ENCODE assay signal across 31 mouse cellular contexts in the genomic region with DNA sequence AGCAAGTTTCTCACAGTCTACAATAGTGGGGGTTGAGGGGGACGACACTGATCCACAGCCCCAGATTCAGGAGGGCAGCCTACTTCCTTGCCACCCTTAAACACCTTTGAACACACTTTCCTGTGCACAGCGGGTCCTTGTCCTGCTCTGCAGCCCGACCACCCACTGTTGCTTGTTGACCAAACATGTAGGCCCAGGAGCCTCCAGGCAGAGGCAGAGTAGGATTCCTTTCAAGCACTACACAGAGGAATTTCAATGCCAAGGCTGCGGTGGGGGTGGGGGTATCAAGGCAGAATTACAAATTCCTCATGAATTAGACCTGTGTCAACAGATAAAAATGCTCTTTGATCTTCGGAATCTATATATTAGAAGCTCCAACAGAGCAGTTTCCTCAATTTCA. TPM values are rescaled to one million over a fixed set of nuclear protein-coding genes. Genes with fewer than 3 reads are reported as not detected.
DNase-seq lines count a peak whose midpoint lies in the region; ATAC-seq lines count a peak whose summit lies in the region.
"Had no signal": no experiment of that assay in that cellular context is flagged by ENCODE, and none has a peak within 500 bp of the region (broad histone marks: within the 10 kb centered on the region; RNA-seq: fewer than 3 reads in every experiment).

No protein-coding gene starts in this region.

- H3K27ac ChIP-seq in embryonic facial prominence, embryonic 11.5 days (replicated peaks; ENCODE audit: low read depth, low read length) = no peak overlapping the region
- H3K27ac ChIP-seq: embryonic facial prominence, embryonic 15.5 days; heart, adult 2 months; hindbrain, embryonic 14.5 days; left cerebral cortex, adult 2 months; limb, embryonic 13.5 days; lung, embryonic 15.5 days; neural tube, embryonic 15.5 days; stomach, embryonic 15.5 days had no signal

- ATAC-seq in embryonic facial prominence, embryonic 11.5 days (replicated peaks; ENCODE audit: insufficient number of reproducible peaks, low FRiP score, low TSS enrichment, low read depth) = no peak
- ATAC-seq: CD4-positive, CD25-positive, alpha-beta regulatory T cell, adult 4 months; forebrain, embryonic 14.5 days had no signal

- H3K9me3 ChIP-seq in embryonic facial prominence, embryonic 11.5 days (replicated peaks; ENCODE audit: control insufficient read depth, low read length) = no peaks in the 10 kb centered on the region
- H3K9me3 ChIP-seq: embryonic facial prominence, embryonic 15.5 days; heart, embryonic 12.5 days; limb, embryonic 13.5 days; lung, embryonic 15.5 days; megakaryocyte, embryonic 14.5 days; neural tube, embryonic 15.5 days; stomach, embryonic 15.5 days had no signal

- no peaks in the 10 kb centered on the region for H3K27me3 ChIP-seq in embryonic facial prominence, embryonic 11.5 days (ENCODE audit: control insufficient read depth, insufficient read depth, low read length)
- H3K27me3 ChIP-seq: embryonic facial prominence, embryonic 15.5 days; heart, embryonic 12.5 days; limb, embryonic 13.5 days; lung, embryonic 15.5 days; megakaryocyte, embryonic 14.5 days; neural tube, embryonic 15.5 days; stomach, embryonic 15.5 days had no signal

- no peaks in the 10 kb centered on the region for H3K4me1 ChIP-seq in embryonic facial prominence, embryonic 11.5 days (ENCODE audit: control insufficient read depth, insufficient read depth, low read length)
- H3K4me1 ChIP-seq: embryonic facial prominence, embryonic 15.5 days; limb, embryonic 13.5 days; lung, embryonic 15.5 days; neural tube, embryonic 15.5 days; stomach, embryonic 15.5 days had no signal

- 40% methylated on average over 5 of the region's 5 CpGs for WGBS in embryonic facial prominence, embryonic 11.5 days

- no peak overlapping the region for H3K4me2 ChIP-seq in embryonic facial prominence, embryonic 11.5 days (ENCODE audit: low read depth, low read length)
- H3K4me2 ChIP-seq: embryonic facial prominence, embryonic 15.5 days; heart, embryonic 12.5 days; hindbrain, embryonic 14.5 days; limb, embryonic 13.5 days; liver, embryonic 11.5 days; lung, embryonic 15.5 days; neural tube, embryonic 15.5 days; stomach, embryonic 15.5 days had no signal

- no peak overlapping the region for H3K4me3 ChIP-seq in embryonic facial prominence, embryonic 11.5 days (ENCODE audit: low read depth, low read length)
- H3K4me3 ChIP-seq: embryonic facial prominence, embryonic 15.5 days; heart, adult 2 months; heart, embryonic 12.5 days; left cerebral cortex, adult 2 months; limb, embryonic 13.5 days; lung, embryonic 15.5 days; megakaryocyte, embryonic 14.5 days; neural tube, embryonic 15.5 days; stomach, embryonic 15.5 days had no signal

- peak; percentile 25 for DNase-seq in embryo, embryonic 11 days
- no peak for DNase-seq in embryo, embryonic 10 days (ENCODE audit: low spot score)
- peak; percentile 25 for DNase-seq in Muller cell, postnatal 12 days (ENCODE audit: inconsistent ontology term)
- DNase-seq in adrenal gland, postnatal 10 days = peak; percentile 47
- peak; percentile 47 for DNase-seq in embryonic facial prominence, embryonic 11.5 days (ENCODE audit: low spot score)
- no peak for DNase-seq in spleen, adult 18-20 months
- DNase-seq in lung, postnatal 4 days = no peak
- DNase-seq: cerebellum, adult 11-12 months; cerebellum, postnatal 10 days; gastrocnemius, postnatal 25 days; heart, adult 2 months; kidney, adult 11 months; kidney, postnatal 14 days; midbrain, embryonic 14.5 days; retina, postnatal 1 day; right cerebral cortex, postnatal 14 days; thymus, postnatal 14 days had no signal

- H3K9ac ChIP-seq in embryonic facial prominence, embryonic 11.5 days (replicated peaks; ENCODE audit: low read length) = no peak overlapping the region
- H3K9ac ChIP-seq: embryonic facial prominence, embryonic 15.5 days; heart, embryonic 12.5 days; hindbrain, embryonic 14.5 days; limb, embryonic 13.5 days; lung, embryonic 15.5 days; neural tube, embryonic 15.5 days; stomach, embryonic 15.5 days had no signal

- H3K36me3 ChIP-seq in embryonic facial prominence, embryonic 11.5 days (replicated peaks; ENCODE audit: control insufficient read depth, insufficient read depth, low read depth, low read length) = no peaks in the 10 kb centered on the region
- H3K36me3 ChIP-seq: stomach, embryonic 15.5 days had no signal

RNA-seq across cellular contexts. Expression of a gene that starts 56.3 kb away (rescaled TPM):
- under 1 TPM in 1 of 2 experiments, not detected in 1; 0.58 TPM for total RNA-seq in adrenal gland, postnatal 10 days (2021)
- polyA plus RNA-seq in embryonic facial prominence, embryonic 11.5 days (2014; fragmentation: Nextera tagmentation; extraction: Ambion mirVana) = not detected in 2 replicates
- total RNA-seq: gastrocnemius, adult 18-20 months had no signal
- polyA plus RNA-seq: embryonic facial prominence, embryonic 15.5 days; heart, adult 2 months; heart, embryonic 12.5 days; heart, postnatal 0 days; hindbrain, embryonic 14.5 days; limb, embryonic 13.5 days; liver, embryonic 11.5 days; lung, embryonic 15.5 days; neural tube, embryonic 15.5 days had no signal

Comparison
In these comparisons a context has a peak if more than half of its experiments do, and no peak if none do; other contexts are left out.
1. DNase-seq: peak in embryo, embryonic 11 days (single experiment), Muller cell, postnatal 12 days (single experiment), adrenal gland, postnatal 10 days (single experiment) and embryonic facial prominence, embryonic 11.5 days (single experiment); none in embryo, embryonic 10 days (single experiment), spleen, adult 18-20 months (0 of 2) and lung, postnatal 4 days (0 of 2).